Mouse (Mus musculus) CH12.LX (cell line): ENCODE data around the gene Tspan4. TPM values are rescaled to one million over a fixed set of nuclear protein-coding genes. Genes with fewer than 3 reads are reported as not detected.
A peak's percentile ranks its signal among the peaks of the same experiment; 100 is the strongest.

Source experiments
- DNase-seq: peaks from one replicate; pipeline ENCODE4 v3.0.0-alpha.2; 2013; ENCODE audit errors: extremely low read depth
- H3K27ac ChIP-seq: 2 replicates; pipeline ENCODE4 v1.5.1; 2012; ENCODE audit warnings: low read depth, mild to moderate bottlenecking, control low read depth, moderate library complexity; ENCODE audit not compliant: insufficient read depth
- H3K27me3 ChIP-seq: replicated peaks from 2 replicates; pipeline ENCODE3; 2012; ENCODE audit warnings: inconsistent platforms
- H3K36me3 ChIP-seq, 2 experiments: replicated peaks in 1 of 2; 2 replicates each; pipeline versions ENCODE3 to v1.6.1; 2012; ENCODE audit warnings: inconsistent platforms in 1 of 2, low read length in 1 of 2, mild to moderate bottlenecking in 1 of 2, mixed read lengths in 1 of 2, moderate library complexity in 1 of 2; ENCODE audit not compliant: control insufficient read depth in 1 of 2, insufficient read depth in 1 of 2
- H3K4me1 ChIP-seq, 2 experiments: 2 replicates each; pipeline ENCODE4 v1.6.1; 2012; ENCODE audit warnings: inconsistent platforms in 1 of 2, moderate library complexity in 1 of 2; ENCODE audit not compliant: insufficient read depth in 2 of 2, control insufficient read depth in 1 of 2
- H3K4me2 ChIP-seq: 2 replicates; pipeline ENCODE4 v1.6.1; 2012; ENCODE audit warnings: low read depth, mild to moderate bottlenecking, control low read depth; ENCODE audit not compliant: poor library complexity, insufficient read depth, severe bottlenecking
- H3K4me3 ChIP-seq, 3 experiments: fragments of 150-350 bp in 1 of 3; sonication (generic) in 1 of 3; replicated peaks in 1 of 3; 2 replicates each; pipeline versions ENCODE3 to v1.5.1; 2011 to 2012; ENCODE audit warnings: low read depth in 2 of 3, low read length in 2 of 3, mild to moderate bottlenecking in 2 of 3, moderate library complexity in 2 of 3, control low read depth in 1 of 3, improper control_type of control experiment in 1 of 3, inconsistent platforms in 1 of 3, mixed read lengths in 1 of 3; ENCODE audit not compliant: poor library complexity in 1 of 3
- H3K79me2 ChIP-seq: replicated peaks from 2 replicates; pipeline ENCODE4 v1.6.1; 2012; ENCODE audit warnings: mild to moderate bottlenecking, moderate library complexity; ENCODE audit not compliant: control insufficient read depth, poor library complexity, insufficient read depth, severe bottlenecking; ENCODE audit errors: extremely low read depth
- H3K9ac ChIP-seq: 2 replicates; pipeline ENCODE4 v1.6.1; 2012; ENCODE audit warnings: low read depth, mild to moderate bottlenecking, control low read depth, moderate library complexity; ENCODE audit not compliant: insufficient read depth
- H3K9me3 ChIP-seq: replicated peaks from 2 replicates; pipeline ENCODE3; 2012; ENCODE audit warnings: low read length, inconsistent platforms, mixed read lengths
- BHLHE40 ChIP-seq: IDR thresholded peaks from 2 replicates; pipeline ENCODE4 v1.6.1; 2011; ENCODE audit warnings: mild to moderate bottlenecking, low read depth, low read length, improper control_type of control experiment
- CHD1 ChIP-seq: IDR thresholded peaks from 2 replicates; pipeline ENCODE4 v1.6.1; 2012; ENCODE audit warnings: low read depth, low read length, improper control_type of control experiment, inconsistent platforms
- ELF1 ChIP-seq: IDR thresholded peaks from 2 replicates; pipeline ENCODE4 v1.6.1; 2014; ENCODE audit warnings: low read depth, mild to moderate bottlenecking, inconsistent platforms, low read length, improper control_type of control experiment
- ETS1 ChIP-seq: conservative IDR thresholded peaks from 2 replicates; pipeline ENCODE4 v1.6.1; 2012; ENCODE audit warnings: low read depth, mild to moderate bottlenecking, inconsistent platforms, low read length, improper control_type of control experiment, moderate library complexity
- HCFC1 ChIP-seq: IDR thresholded peaks from 2 replicates; pipeline ENCODE4 v1.6.1; 2012; ENCODE audit warnings: low read depth, mild to moderate bottlenecking, inconsistent platforms, low read length, improper control_type of control experiment
- IRF4 ChIP-seq: IDR thresholded peaks from 2 replicates; pipeline ENCODE4 v1.6.1; 2014; ENCODE audit warnings: low read depth, mild to moderate bottlenecking, inconsistent platforms, low read length, improper control_type of control experiment
- KAT2A ChIP-seq: IDR thresholded peaks from 2 replicates; pipeline ENCODE4 v1.6.1; 2012; ENCODE audit warnings: low read length, improper control_type of control experiment, inconsistent platforms; ENCODE audit not compliant: insufficient replicate concordance
- MAX ChIP-seq: IDR thresholded peaks from 2 replicates; pipeline ENCODE4 v1.6.1; 2011; ENCODE audit warnings: low read length, improper control_type of control experiment
- MEF2A ChIP-seq: IDR thresholded peaks from 2 replicates; pipeline ENCODE4 v1.6.1; 2014; ENCODE audit warnings: low read depth, mild to moderate bottlenecking, inconsistent platforms, low read length, improper control_type of control experiment, borderline replicate concordance
- MXI1 ChIP-seq: IDR thresholded peaks from 2 replicates; pipeline ENCODE4 v1.6.1; 2011; ENCODE audit warnings: mild to moderate bottlenecking, low read depth, low read length, improper control_type of control experiment
- NELFE ChIP-seq: IDR thresholded peaks from 2 replicates; pipeline ENCODE4 v1.6.1; 2011; ENCODE audit warnings: low read depth, low read length, improper control_type of control experiment
- NRF1 ChIP-seq: IDR thresholded peaks from 2 replicates; pipeline ENCODE4 v1.6.1; 2014; ENCODE audit warnings: low read depth, mild to moderate bottlenecking, inconsistent platforms, low read length, improper control_type of control experiment, moderate library complexity
- POLR2A ChIP-seq: IDR thresholded peaks from 2 replicates; pipeline ENCODE4 v1.6.1; 2011; ENCODE audit warnings: low read depth, mild to moderate bottlenecking, improper control_type of control experiment, low read length
- POLR2AphosphoS2 ChIP-seq: IDR thresholded peaks from 2 replicates; pipeline ENCODE4 v1.6.1; 2011; ENCODE audit warnings: low read depth, low read length, improper control_type of control experiment
- RCOR1 ChIP-seq: conservative IDR thresholded peaks from 2 replicates; pipeline ENCODE4 v1.6.1; 2012; ENCODE audit warnings: low read depth, mild to moderate bottlenecking, inconsistent platforms, low read length, improper control_type of control experiment
- SIN3A ChIP-seq: IDR thresholded peaks from 2 replicates; pipeline ENCODE4 v1.6.1; 2012; ENCODE audit warnings: low read length, improper control_type of control experiment, inconsistent platforms
- TCF12 ChIP-seq: IDR thresholded peaks from 2 replicates; pipeline ENCODE4 v1.6.1; 2014; ENCODE audit warnings: low read depth, mild to moderate bottlenecking, inconsistent platforms, low read length, improper control_type of control experiment
- USF1 ChIP-seq: IDR thresholded peaks from 2 replicates; pipeline ENCODE4 v1.6.1; 2014; ENCODE audit warnings: low read depth, mild to moderate bottlenecking, inconsistent platforms, low read length, improper control_type of control experiment
- ZC3H11A ChIP-seq: IDR thresholded peaks from 2 replicates; pipeline ENCODE4 v1.6.1; 2012; ENCODE audit warnings: low read depth, mild to moderate bottlenecking, inconsistent platforms, low read length, improper control_type of control experiment
- ZMIZ1 ChIP-seq: IDR thresholded peaks from 2 replicates; pipeline ENCODE4 v1.6.1; 2012; ENCODE audit warnings: low read depth, mild to moderate bottlenecking, inconsistent platforms, low read length, improper control_type of control experiment
- dilution Hi-C: fragments of 300-500 bp; cut with MboI; formaldehyde crosslinking; loops from 2 replicates; pipeline ENCODE4 v1.14.3; 2020; ENCODE audit warnings: low sequenced_read_pairs; ENCODE audit not compliant: extremely low pct_unique_long_range_greater_than_20kb, extremely low pct_ligation_motif_present
- in situ Hi-C: fragments of 300-500 bp; cut with MboI; formaldehyde crosslinking; loops from 3 replicates; pipeline ENCODE4 v1.14.3; 2019; ENCODE audit warnings: low sequenced_read_pairs, low pct_ligation_motif_present, low pct_unique_long_range_greater_than_20kb, mixed read lengths
- polyA plus RNA-seq: library from polyadenylated mRNA; unstranded; fragments of >175 nt; gene quantifications from 2 replicates; pipeline ENCODE4 v1.2.1, GENCODE M21; 2012; ENCODE audit warnings: low read depth; ENCODE audit not compliant: insufficient read length
- total RNA-seq, 2 experiments: library from RNA; depleted of rRNA; stranded (reverse); fragments of 300-350 nt in 1 of 2; fragments of >200 nt in 1 of 2; gene quantifications; 2 replicates each; pipeline ENCODE4 v1.2.3; 2012 to 2014

Tspan4 gene
- total RNA-seq (2012; rRNA removed) (28.9 and 30.0 TPM in 2 replicates), total RNA-seq (2014; rRNA removed) (23.8 and 28.4 TPM in 2 replicates), polyA plus RNA-seq (20.3 and 21.2 TPM in 2 replicates)

DNA sequence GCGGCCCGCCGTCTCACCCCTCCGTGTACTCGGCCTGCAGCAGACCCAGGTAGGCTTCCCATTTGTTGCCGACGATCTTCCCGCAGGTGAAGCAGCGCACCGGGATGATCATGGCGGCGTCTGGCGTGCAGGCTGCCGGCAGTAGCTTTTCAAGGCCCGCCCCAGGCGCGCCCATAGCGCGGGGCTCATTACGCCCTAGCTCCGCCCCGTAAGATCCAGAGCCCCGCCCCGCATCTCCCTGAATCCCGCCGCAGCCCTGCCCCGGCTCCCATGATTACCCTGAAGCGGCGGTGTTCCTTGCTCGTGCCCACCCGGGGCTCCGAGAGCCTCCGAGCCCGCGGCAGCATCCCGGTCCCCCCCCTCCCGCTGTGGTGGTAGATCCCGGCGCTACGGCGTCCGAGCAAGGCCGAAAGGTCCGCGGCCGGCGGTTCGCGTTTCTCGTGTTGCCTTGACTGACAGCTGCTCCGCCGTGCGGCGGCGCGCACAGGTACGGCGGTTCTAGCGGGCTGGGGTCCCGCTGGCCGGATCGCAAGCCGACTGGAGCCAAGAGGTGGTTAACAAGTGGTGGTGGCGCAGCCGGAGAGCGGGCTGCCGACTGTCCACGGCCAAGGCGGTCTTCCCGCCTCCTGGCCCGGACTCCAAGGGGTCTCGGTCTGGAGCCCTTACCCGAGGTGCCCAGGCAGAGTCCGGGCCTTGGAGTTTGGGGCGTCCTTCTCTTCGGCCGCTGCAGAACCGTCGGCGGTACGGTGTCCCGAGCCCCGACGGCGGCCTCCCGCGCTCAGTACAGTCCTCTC lies at the start of gene Tspan4, which contains the start of gene Polr2l:
Tspan4 (plus strand) TSS at position 230 of the 794 bp plus-strand sequence.
Polr2l (minus strand) TSS at position 122 of the 794 bp plus-strand sequence.
- Histone ChIP-seq H3K27ac (no peak within 1 kb of the TSS), H3K4me2 (peak within 1 kb of the TSS; percentile 86)
- TF ChIP-seq IRF4 (0 out of 2 replicates have a peak, but pooled peaks have one; percentile 49), MEF2A (0 out of 2 replicates have a peak, but pooled peaks have one; percentile 45), ETS1 (no peak), POLR2A (peak; percentile 88), RCOR1 (0 out of 2 replicates have a peak, but pooled peaks have one; percentile 51), MXI1 (peak; percentile 100), USF1 (no peak), TCF12 (0 out of 2 replicates have a peak, but pooled peaks have one; percentile 58), CHD1 (peak; percentile 99), ELF1 (peak; percentile 74), SIN3A (peak; percentile 98), POLR2AphosphoS2 (no peak), NELFE (peak; percentile 88), KAT2A (peak; percentile 71; the same call in 1 of the 2 replicates), ZC3H11A (no peak), BHLHE40 (0 out of 2 replicates have a peak, but pooled peaks have one; percentile 12), NRF1 (peak; percentile 9; the same call in 1 of the 2 replicates), ZMIZ1 (peak; percentile 70; the same call in 1 of the 2 replicates), HCFC1 (peak; percentile 89), MAX (peak; percentile 73; the same call in 1 of the 2 replicates)
- TF ChIP-seq, all 38 proteins: peak for 16
- Histone ChIP-seq H3K36me3 (peaks cover 21 to 32% of the 10 kb centered on the region in 2 experiments), H3K4me1 (peaks cover 18 to 40% of the 10 kb centered on the region in 2 experiments), H3K27me3 (peaks cover 9% of the 10 kb centered on the region), H3K4me3 (peak within 1 kb of the TSS; percentile 74 to 96 (median 89)), H3K79me2 (peaks cover 22% of the 10 kb centered on the region), H3K9ac (peak within 1 kb of the TSS; percentile 51), H3K9me3 (no peaks in the 10 kb centered on the region)
- in situ Hi-C loops: no loop called here
- peak; percentile 79 for DNase-seq
- dilution Hi-C loops: no loop called here
